Mouse (Mus musculus) neural tube, embryonic 15.5 days (tissue): ENCODE data around the gene Leo1. TPM values are rescaled to one million over a fixed set of nuclear protein-coding genes. Genes with fewer than 3 reads are reported as not detected.
"Not testable (repeated sequence)": the region's sequence is repeated elsewhere in the genome, so short reads cannot be mapped to it uniquely, and the experiment has no call there.

ENCODE experiments used
- ATAC-seq: fragments of 200-750 bp; cut with Nextera tagmentation; 2 replicates; pipeline ENCODE4 v1.8.0; 2017; ENCODE audit warnings: mild to moderate bottlenecking, moderate TSS enrichment, moderate library complexity; ENCODE audit not compliant: low FRiP score
- H3K27ac ChIP-seq: fragments of 300-500 bp; sonication (generic); replicated peaks from 2 replicates; pipeline ENCODE4 v1.5.1; 2015; ENCODE audit warnings: mild to moderate bottlenecking, inconsistent platforms
- H3K27me3 ChIP-seq: fragments of 300-500 bp; sonication (generic); replicated peaks from 2 replicates; pipeline ENCODE4 v1.6.1; 2015; ENCODE audit warnings: inconsistent platforms
- H3K36me3 ChIP-seq: fragments of 300-500 bp; sonication (generic); 2 replicates; pipeline ENCODE4 v1.6.1; 2015; ENCODE audit warnings: inconsistent platforms
- H3K4me1 ChIP-seq: fragments of 300-500 bp; sonication (generic); 2 replicates; pipeline ENCODE4 v1.6.1; 2015; ENCODE audit warnings: inconsistent platforms
- H3K4me2 ChIP-seq: fragments of 300-500 bp; sonication (generic); 2 replicates; pipeline ENCODE4 v1.6.1; 2015; ENCODE audit warnings: inconsistent platforms, mild to moderate bottlenecking, moderate library complexity
- H3K4me3 ChIP-seq: fragments of 300-500 bp; sonication (generic); replicated peaks from 2 replicates; pipeline ENCODE4 v1.5.1; 2015; ENCODE audit warnings: mild to moderate bottlenecking, inconsistent platforms
- H3K9ac ChIP-seq: fragments of 300-500 bp; sonication (generic); replicated peaks from 2 replicates; pipeline ENCODE4 v1.6.1; 2015; ENCODE audit warnings: mild to moderate bottlenecking, inconsistent platforms
- H3K9me3 ChIP-seq: fragments of 300-500 bp; sonication (generic); replicated peaks from 2 replicates; pipeline ENCODE4 v1.6.1; 2016; ENCODE audit warnings: inconsistent platforms
- WGBS: fragments of 180-500 bp; shearing (Covaris S2); methylation state at CpG from one replicate; pipeline ENCODE4 v1.1.7; 2015; ENCODE audit warnings: mixed read lengths; 5-methylcytosine and 5-hydroxymethylcytosine counted together
- polyA plus RNA-seq: library from polyadenylated mRNA; unstranded; fragments of >200 nt; fragmentation: Nextera tagmentation; extraction: Ambion mirVana; gene quantifications from 2 replicates; pipeline ENCODE4 v1.2.1, GENCODE M21; 2015

Gene Leo1
- polyA plus RNA-seq, 1 experiment from 2014 or later = 39.9 TPM

- ATAC-seq = peak; percentile 87
- H3K4me3 ChIP-seq = peak overlapping the region; percentile 88
- peak overlapping the region; percentile 68 for H3K4me2 ChIP-seq
- no peaks in the 10 kb centered on the region for H3K9me3 ChIP-seq
- under 1% methylated on average over 31 of the region's 31 CpGs for WGBS
- H3K27me3 ChIP-seq = no peaks in the 10 kb centered on the region
- peak overlapping the region; percentile 91 for H3K27ac ChIP-seq
- H3K4me1 ChIP-seq = peaks cover 15% of the 10 kb centered on the region
- H3K9ac ChIP-seq = peak overlapping the region; percentile 87
- H3K36me3 ChIP-seq = peaks cover 19% of the 10 kb centered on the region
Observed at GRCm38 (mm10) chr9:75441691-75442131, 387 bp downstream of the Leo1 start.

DNA sequence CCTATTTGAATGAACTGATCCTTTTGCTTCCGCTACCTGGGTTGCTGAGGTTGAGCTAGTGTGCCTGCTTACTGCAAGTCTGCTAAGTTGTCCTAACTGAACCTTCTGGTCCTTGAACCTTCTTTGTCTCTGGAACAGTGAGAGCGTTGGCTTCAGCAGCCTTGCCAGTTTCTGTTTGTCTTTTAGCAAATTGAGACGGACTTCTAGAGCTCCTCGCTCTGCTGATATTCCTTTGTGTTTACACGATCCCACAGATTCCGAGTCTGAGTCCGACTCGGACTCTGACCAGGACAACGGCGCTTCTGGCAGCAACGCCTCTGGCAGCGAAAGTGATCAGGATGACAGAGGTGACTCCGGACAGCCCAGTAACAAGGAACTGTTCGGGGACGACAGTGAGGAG lies 3.7 kb downstream of the Leo1 start:
- Histone ChIP-seq H3K27me3 (no peaks in the 10 kb centered on the region), H3K4me1 (peaks cover 15% of the 10 kb centered on the region), H3K9ac (no peak overlapping the region), H3K4me3 (no peak overlapping the region), H3K9me3 (no peaks in the 10 kb centered on the region), H3K4me2 (no peak overlapping the region), H3K36me3 (peaks cover 51% of the 10 kb centered on the region), H3K27ac (no peak overlapping the region)
- ATAC-seq = no peak
- 92% methylated on average over 15 of the region's 15 CpGs for WGBS

DNA sequence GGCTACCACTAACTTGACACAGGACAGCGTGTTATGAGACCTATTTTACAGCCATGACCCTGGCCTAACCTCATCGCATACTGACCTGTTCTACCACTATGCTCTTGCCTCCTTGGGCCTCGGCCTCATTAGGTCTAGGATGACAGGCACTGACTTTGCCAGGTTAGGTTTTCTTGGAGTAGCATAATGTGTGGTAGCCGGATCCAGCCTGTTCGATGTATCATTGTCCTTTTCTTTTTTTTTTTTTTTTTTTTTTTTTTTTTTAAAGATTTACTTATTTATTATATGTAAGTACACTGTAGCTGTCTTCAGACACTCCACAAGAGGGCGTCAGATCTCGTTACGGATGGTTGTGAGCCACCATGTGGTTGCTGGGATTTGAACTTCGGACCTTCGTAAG lies 5.2 kb downstream of the Leo1 start:
- Histone ChIP-seq H3K4me1 (peaks cover 15% of the 10 kb centered on the region), H3K36me3 (peaks cover 60% of the 10 kb centered on the region)
- not testable (repeated sequence) for H3K27me3 ChIP-seq, ATAC-seq, H3K27ac ChIP-seq, H3K9ac ChIP-seq, H3K4me2 ChIP-seq, H3K4me3 ChIP-seq, H3K9me3 ChIP-seq
- 88% methylated on average over 10 of the region's 10 CpGs for WGBS

- Histone ChIP-seq H3K4me2 (no peak overlapping the region), H3K4me1 (peaks cover 2% of the 10 kb centered on the region), H3K27ac (no peak overlapping the region), H3K9me3 (no peaks in the 10 kb centered on the region), H3K4me3 (no peak overlapping the region), H3K27me3 (no peaks in the 10 kb centered on the region), H3K9ac (no peak overlapping the region), H3K36me3 (peaks cover 72% of the 10 kb centered on the region)
- whole genome bisulfite sequencing = 97% methylated on average over 3 of the region's 3 CpGs
- no peak for ATAC-seq
Observed at GRCm38 (mm10) chr9:75448021-75448420, 6.7 kb downstream of the Leo1 start.

DNA sequence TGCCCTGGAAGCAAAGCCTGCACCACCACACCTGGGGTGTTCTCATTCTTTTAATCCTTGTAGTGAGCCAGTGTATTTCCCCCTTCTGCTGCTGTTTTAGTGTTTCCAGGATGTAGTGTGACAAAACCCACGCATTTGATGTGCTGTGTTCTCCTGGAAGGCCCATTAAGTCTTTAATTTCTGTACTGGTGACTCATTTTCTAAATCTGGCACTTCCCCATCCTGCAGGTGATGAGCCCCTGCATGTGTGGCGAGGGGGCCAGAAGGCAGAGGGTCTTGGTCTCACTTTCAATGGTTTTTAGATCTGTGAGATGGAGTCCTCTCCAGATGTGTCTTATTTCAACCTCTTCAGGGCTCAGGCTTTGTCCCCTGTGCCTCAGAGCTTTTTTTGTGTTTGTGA lies 12.7 kb downstream of the Leo1 start:
- no peak for ATAC-seq
- 89% methylated on average over 2 of the region's 2 CpGs for WGBS
- H3K9me3 ChIP-seq = no peaks in the 10 kb centered on the region
- H3K36me3 ChIP-seq = peaks cover 91% of the 10 kb centered on the region
- no peak overlapping the region for H3K27ac ChIP-seq
- H3K4me3 ChIP-seq = no peak overlapping the region
- no peak overlapping the region for H3K4me2 ChIP-seq
- no peaks in the 10 kb centered on the region for H3K4me1 ChIP-seq
- no peaks in the 10 kb centered on the region for H3K27me3 ChIP-seq
- H3K9ac ChIP-seq = no peak overlapping the region

DNA sequence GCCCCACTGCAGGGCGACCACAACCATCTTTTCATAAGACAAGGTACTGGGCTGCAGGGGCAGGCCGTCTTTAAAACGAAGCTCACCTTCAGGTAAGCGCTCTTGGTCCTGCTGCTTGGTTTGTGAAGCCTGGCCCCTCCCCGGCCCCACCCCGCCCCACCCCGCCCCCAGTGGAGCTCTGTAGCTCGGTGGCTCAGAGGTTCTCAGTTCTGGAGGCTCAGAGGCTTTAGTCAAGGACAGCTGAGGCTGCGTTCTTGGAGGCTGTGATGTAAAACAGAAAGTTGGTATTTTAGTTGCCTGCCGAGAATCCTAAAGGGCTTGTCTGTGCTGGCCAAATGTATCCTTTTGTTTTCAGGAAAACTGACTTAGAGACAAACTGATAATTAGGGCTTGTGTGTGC lies 14.4 kb downstream of the Leo1 start:
- H3K9me3 ChIP-seq = no peaks in the 10 kb centered on the region
- ATAC-seq = no peak
- H3K4me1 ChIP-seq = no peaks in the 10 kb centered on the region
- H3K36me3 ChIP-seq = peaks cover 96% of the 10 kb centered on the region
- H3K4me2 ChIP-seq = no peak overlapping the region
- no peak overlapping the region for H3K4me3 ChIP-seq
- no peaks in the 10 kb centered on the region for H3K27me3 ChIP-seq
- no peak overlapping the region for H3K27ac ChIP-seq
- 87% methylated on average over 10 of the region's 10 CpGs for whole genome bisulfite sequencing
- no peak overlapping the region for H3K9ac ChIP-seq

DNA sequence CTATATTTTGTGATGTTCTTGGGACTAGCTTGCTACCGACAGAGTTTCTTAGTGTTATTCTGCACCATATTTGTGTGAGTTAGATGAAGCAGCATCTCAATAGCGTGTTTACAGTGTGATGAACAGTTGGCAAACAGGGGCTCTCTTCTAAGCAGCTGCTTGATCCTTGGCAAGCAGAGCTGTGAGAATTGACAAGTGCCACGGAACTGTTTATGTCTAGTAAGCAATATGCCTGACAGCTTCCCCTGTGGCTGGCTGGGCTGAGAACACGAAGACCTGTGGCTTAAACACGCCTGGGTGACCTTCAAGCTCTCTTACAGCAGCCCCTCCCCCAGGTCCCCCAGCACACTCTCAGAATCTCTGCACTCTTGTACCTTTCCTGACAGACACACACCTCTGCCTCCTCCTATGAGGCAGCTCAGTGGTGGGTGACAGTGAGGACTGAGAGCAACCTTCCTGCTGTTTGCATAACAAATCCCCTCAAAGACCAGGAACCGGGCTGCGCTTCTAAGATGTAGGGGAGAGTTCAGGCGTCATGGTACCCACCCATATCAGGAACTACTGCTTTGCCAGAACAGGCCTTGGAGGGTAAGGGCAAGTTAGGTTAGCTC lies 21.8 kb downstream of the Leo1 start:
- H3K4me1 ChIP-seq = no peaks in the 10 kb centered on the region
- no peak overlapping the region for H3K4me2 ChIP-seq
- no peak overlapping the region for H3K27ac ChIP-seq
- no peaks in the 10 kb centered on the region for H3K9me3 ChIP-seq
- no peak overlapping the region for H3K9ac ChIP-seq
- 88% methylated on average over 8 of the region's 8 CpGs for WGBS
- peaks cover 89% of the 10 kb centered on the region for H3K36me3 ChIP-seq
- H3K4me3 ChIP-seq = no peak overlapping the region
- no peak for ATAC-seq
- H3K27me3 ChIP-seq = no peaks in the 10 kb centered on the region

GRCm38 (mm10) chr9:75465856-75466255 lies 24.5 kb downstream of the Leo1 start:
- Histone ChIP-seq H3K9me3 (no peaks in the 10 kb centered on the region), H3K4me3 (no peak overlapping the region), H3K27ac (no peak overlapping the region), H3K4me1 (no peaks in the 10 kb centered on the region), H3K36me3 (peaks cover 71% of the 10 kb centered on the region), H3K9ac (no peak overlapping the region), H3K27me3 (no peaks in the 10 kb centered on the region), H3K4me2 (no peak overlapping the region)
- no peak for ATAC-seq
- WGBS = 97% methylated on average over 9 of the region's 9 CpGs

- Histone ChIP-seq H3K9ac (no peak overlapping the region), H3K4me1 (no peaks in the 10 kb centered on the region), H3K27ac (no peak overlapping the region), H3K4me3 (no peak overlapping the region), H3K9me3 (no peaks in the 10 kb centered on the region), H3K27me3 (no peaks in the 10 kb centered on the region), H3K4me2 (no peak overlapping the region), H3K36me3 (peaks cover 65% of the 10 kb centered on the region)
- WGBS = 93% methylated on average over 4 of the region's 4 CpGs
- ATAC-seq = no peak
Observed at GRCm38 (mm10) chr9:75466641-75467040, 25.3 kb downstream of the Leo1 start.

DNA sequence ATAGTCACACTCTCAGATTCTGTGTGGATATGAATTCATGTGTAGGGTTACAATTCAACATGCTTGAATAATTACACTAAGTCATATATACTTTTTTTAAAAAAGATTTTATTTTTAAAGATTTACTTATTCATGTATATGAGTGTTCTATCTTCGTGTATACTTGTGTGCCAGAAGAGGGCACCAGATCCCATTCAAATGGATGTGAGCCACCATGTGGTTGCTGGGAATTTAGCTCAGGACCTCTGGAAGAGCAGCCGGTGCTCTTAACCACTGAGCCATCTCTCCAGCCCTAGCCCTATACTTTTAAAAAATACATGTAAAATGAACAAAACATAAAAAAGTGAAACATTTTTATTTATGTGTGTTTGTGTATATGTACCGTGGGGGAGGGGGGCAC lies 26.3 kb downstream of the Leo1 start:
- Histone ChIP-seq H3K27me3 (no peaks in the 10 kb centered on the region), H3K4me2 (no peak overlapping the region), H3K36me3 (peaks cover 66% of the 10 kb centered on the region), H3K9ac (no peak overlapping the region), H3K4me1 (no peaks in the 10 kb centered on the region), H3K27ac (no peak overlapping the region), H3K4me3 (no peak overlapping the region), H3K9me3 (no peaks in the 10 kb centered on the region)
- ATAC-seq = no peak
- 93% methylated on average over 3 of the region's 3 CpGs for WGBS

DNA sequence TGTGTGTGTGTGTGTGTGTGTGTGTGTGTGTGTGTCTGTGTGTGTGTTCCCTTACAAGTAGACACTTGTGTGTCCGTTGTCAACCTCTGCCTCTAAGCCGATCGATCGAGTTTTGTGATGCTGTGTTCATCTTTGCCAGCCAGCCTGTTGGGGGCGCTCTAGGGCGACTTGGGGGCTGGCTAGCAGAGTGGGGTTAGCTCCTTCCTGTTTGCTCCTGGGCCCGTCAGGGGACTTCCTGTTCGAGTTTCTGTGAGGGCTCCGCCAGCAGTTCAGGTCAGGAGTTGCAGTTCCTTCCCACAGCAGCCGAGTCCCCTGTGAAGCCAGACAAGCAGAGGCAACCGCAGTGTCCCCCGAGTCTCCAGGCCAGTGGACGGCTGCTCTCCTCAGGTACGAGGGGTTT lies 27.0 kb downstream of the Leo1 start:
- no peak overlapping the region for H3K27ac ChIP-seq
- H3K4me1 ChIP-seq = no peaks in the 10 kb centered on the region
- no peaks in the 10 kb centered on the region for H3K9me3 ChIP-seq
- H3K27me3 ChIP-seq = no peaks in the 10 kb centered on the region
- no peak overlapping the region for H3K9ac ChIP-seq
- H3K4me3 ChIP-seq = no peak overlapping the region
- ATAC-seq = no peak
- WGBS = 84% methylated on average over 14 of the region's 14 CpGs
- H3K36me3 ChIP-seq = peaks cover 63% of the 10 kb centered on the region
- no peak overlapping the region for H3K4me2 ChIP-seq

GRCm38 (mm10) chr9:75477212-75477611 lies 35.9 kb downstream of the Leo1 start:
- Histone ChIP-seq H3K4me3 (no peak overlapping the region), H3K36me3 (peaks cover 20% of the 10 kb centered on the region; the same call in 1 of the 2 replicates), H3K9ac (no peak overlapping the region), H3K4me1 (no peaks in the 10 kb centered on the region), H3K27me3 (no peaks in the 10 kb centered on the region), H3K9me3 (no peaks in the 10 kb centered on the region), H3K4me2 (no peak overlapping the region), H3K27ac (no peak overlapping the region)
- 75% methylated on average over 3 of the region's 3 CpGs for WGBS
- ATAC-seq = no peak
